Mouse (Mus musculus) thymus, postnatal 14 days (tissue): ENCODE data around the gene Arpc1b.
"Not testable (repeated sequence)": the region's sequence is repeated elsewhere in the genome, so short reads cannot be mapped to it uniquely, and the experiment has no call there.

Source experiments
- DNase-seq: peaks from one replicate; pipeline ENCODE4 v3.0.0; 2021

The Arpc1b gene

GRCm38 (mm10) chr5:145114071-145114605, at the start of gene Arpc1b:
Gene Arpc1b, plus strand, starts transcription at chr5:145114215.
- DNase-seq = peak; percentile 77

- DNase-seq = no peak
Observed at GRCm38 (mm10) chr5:145064765-145065340, 49.2 kb upstream of the Arpc1b start.

GRCm38 (mm10) chr5:145068863-145069262, 45.2 kb upstream of the Arpc1b start:
- DNase-seq = no peak

GRCm38 (mm10) chr5:145069707-145070106, 44.3 kb upstream of the Arpc1b start:
- DNase-seq = peak; percentile 72

GRCm38 (mm10) chr5:145071342-145071741, 42.7 kb upstream of the Arpc1b start:
- no peak for DNase-seq

- no peak for DNase-seq
Observed at GRCm38 (mm10) chr5:145075081-145075480, 38.9 kb upstream of the Arpc1b start.

- DNase-seq = no peak
Observed at GRCm38 (mm10) chr5:145081866-145082613, 32.0 kb upstream of the Arpc1b start.

- not testable (repeated sequence) for DNase-seq
Observed at GRCm38 (mm10) chr5:145083201-145083600, 30.8 kb upstream of the Arpc1b start.

- peak; percentile 96 for DNase-seq
Observed at GRCm38 (mm10) chr5:145083632-145084451, 30.2 kb upstream of the Arpc1b start, which contains the start of the genes Arpc1a and Kpna7. Gene Arpc1a, plus strand, starts transcription at chr5:145083830. Gene Kpna7, minus strand, starts transcription at chr5:145084030.

GRCm38 (mm10) chr5:145084822-145085221, 29.2 kb upstream of the Arpc1b start:
- no peak for DNase-seq

GRCm38 (mm10) chr5:145088186-145088585, 25.8 kb upstream of the Arpc1b start:
- no peak for DNase-seq

GRCm38 (mm10) chr5:145089878-145090277, 24.1 kb upstream of the Arpc1b start:
- no peak for DNase-seq

- DNase-seq = no peak
Observed at GRCm38 (mm10) chr5:145096195-145096594, 17.8 kb upstream of the Arpc1b start.

- no peak for DNase-seq
Observed at GRCm38 (mm10) chr5:145098340-145098821, 15.6 kb upstream of the Arpc1b start.

- no peak for DNase-seq
Observed at GRCm38 (mm10) chr5:145100960-145101359, 13.1 kb upstream of the Arpc1b start.

- not testable (repeated sequence) for DNase-seq
Observed at GRCm38 (mm10) chr5:145101451-145101850, 12.6 kb upstream of the Arpc1b start.

- no peak for DNase-seq
Observed at GRCm38 (mm10) chr5:145102706-145103105, 11.3 kb upstream of the Arpc1b start.

GRCm38 (mm10) chr5:145104328-145104727, 9.7 kb upstream of the Arpc1b start:
- no peak for DNase-seq

GRCm38 (mm10) chr5:145105694-145106275, 8.2 kb upstream of the Arpc1b start:
- DNase-seq = no peak

GRCm38 (mm10) chr5:145110401-145110800, 3.6 kb upstream of the Arpc1b start:
- no peak for DNase-seq

- DNase-seq = no peak
Observed at GRCm38 (mm10) chr5:145112566-145112965, 1.4 kb upstream of the Arpc1b start.

- no peak for DNase-seq
Observed at GRCm38 (mm10) chr5:145113416-145113815, 599 bp upstream of the Arpc1b start.
